Mouse (Mus musculus): Measurements from ENCODE around the gene Pif1. TPM values are rescaled to one million over a fixed set of nuclear protein-coding genes. Genes with fewer than 3 reads are reported as not detected.

Pif1 gene
- total and polyA plus RNA-seq, 3 experiments: 14.9 to 15.5 TPM; not detected in 1

DNA sequence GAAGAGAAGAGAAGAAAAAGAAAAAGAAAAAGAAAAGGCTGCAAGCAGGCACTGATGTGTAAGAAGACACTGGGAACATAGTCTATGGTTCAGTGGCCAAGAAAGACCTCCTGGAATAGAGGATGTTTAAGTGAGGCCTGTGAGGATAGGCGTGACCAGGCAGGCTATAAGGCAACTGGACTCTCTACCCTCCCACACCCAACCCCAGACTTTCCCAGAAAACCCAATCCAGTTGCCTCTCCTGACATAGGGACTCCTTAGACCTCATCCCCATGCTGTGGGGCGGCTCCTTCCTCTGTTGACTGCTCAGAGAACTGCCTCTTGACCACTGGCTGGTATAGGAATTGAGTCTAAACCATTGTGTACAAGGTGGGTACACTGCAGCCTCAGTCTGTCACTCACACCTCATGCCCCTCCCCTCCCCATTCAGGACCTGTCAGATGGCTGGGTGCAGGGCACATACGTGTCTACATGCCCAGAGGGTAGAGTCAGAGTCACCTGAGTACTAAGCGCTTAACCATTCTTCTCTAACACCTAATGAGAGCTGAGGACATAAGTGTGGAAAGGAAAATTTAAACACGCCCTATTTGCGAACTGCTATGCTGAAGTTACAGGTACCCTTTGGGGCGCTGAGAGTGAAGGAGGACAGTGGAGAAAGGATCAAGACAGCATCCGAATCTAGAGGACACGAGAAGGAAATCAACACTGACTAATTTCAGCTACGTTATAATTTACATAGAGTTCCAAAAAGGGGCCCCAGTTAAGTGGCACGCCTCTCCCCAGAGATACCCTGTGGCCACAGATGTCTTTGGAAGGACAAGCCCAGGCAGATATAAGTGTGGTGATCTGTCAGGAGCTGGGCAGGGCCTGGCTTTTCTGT lies 12.2 kb upstream of the Pif1 start:
- Histone ChIP-seq H3K27ac (ENCODE audit: control insufficient read depth, low read depth, low read length) (peak overlapping the region; percentile 44), H3K36me3 (ENCODE audit: control insufficient read depth in 1 of 2, insufficient read depth in 2 of 2, low read length in 2 of 2) (peaks cover 1 to 32% of the 10 kb centered on the region in 2 experiments; a peak in 3 of 4 replicates), H3K27me3 (ENCODE audit: control insufficient read depth in 1 of 2, insufficient read depth in 2 of 2, low read length in 2 of 2) (no peaks in the 10 kb centered on the region), H3K4me3 (ENCODE audit: control insufficient read depth in 1 of 2, insufficient read depth in 1 of 2, low read depth in 2 of 2, low read length in 2 of 2) (no peak overlapping the region), H3K79me2 (ENCODE audit: control insufficient read depth, insufficient read depth, low read length, poor library complexity) (peaks cover 14% of the 10 kb centered on the region), H3K9me3 (replicated peaks; ENCODE audit: insufficient read depth, low read length) (no peaks in the 10 kb centered on the region), H3K4me1 (ENCODE audit: control insufficient read depth in 1 of 2, insufficient read depth in 2 of 2, low read length in 2 of 2) (peaks cover 9 to 45% of the 10 kb centered on the region in 2 experiments), H3K9ac (ENCODE audit: control insufficient read depth, low read depth, low read length, poor library complexity, severe bottlenecking) (no peak overlapping the region)
- TF ChIP-seq USF1 (IDR thresholded peaks at IDR 0.05; ENCODE audit: low read depth, low read length): no peak
- no peak for TF ChIP-seq KAT2A (conservative IDR thresholded peaks at IDR 0.05; ENCODE audit: low read depth, low read length)
- TF ChIP-seq MAFK (IDR thresholded peaks at IDR 0.05; ENCODE audit: borderline replicate concordance, low read depth, low read length): no peak
- no peak for TF ChIP-seq POLR2A (IDR thresholded peaks at IDR 0.05; ENCODE audit: control insufficient read depth in 1 of 2, insufficient read depth in 1 of 2, low read depth in 1 of 2, low read length in 2 of 2, poor library complexity in 1 of 2)
- TF ChIP-seq UBTF (IDR thresholded peaks at IDR 0.05; ENCODE audit: borderline replicate concordance, insufficient read depth, low read depth, low read length): no peak
- TF ChIP-seq USF2 (IDR thresholded peaks at IDR 0.05; ENCODE audit: borderline replicate concordance in 1 of 2, insufficient read depth in 1 of 2, low read depth in 1 of 2, low read length in 2 of 2): no peak
- TF ChIP-seq E2F4 (IDR thresholded peaks at IDR 0.05; ENCODE audit: borderline replicate concordance, low read depth, low read length): no peak
- no peak for TF ChIP-seq ZMIZ1 (IDR thresholded peaks at IDR 0.05; ENCODE audit: low read depth, low read length)
- no peak for TF ChIP-seq MAZ (IDR thresholded peaks at IDR 0.05; ENCODE audit: low read depth, low read length)
- no peak for TF ChIP-seq SMC3 (IDR thresholded peaks at IDR 0.05; ENCODE audit: low read depth, low read length)
- no peak for TF ChIP-seq POLR2AphosphoS5 (IDR thresholded peaks at IDR 0.05; ENCODE audit: borderline replicate concordance, low read depth, low read length)
- no peak for TF ChIP-seq ZNF384 (IDR thresholded peaks at IDR 0.05; ENCODE audit: low read depth, low read length)
- no peak for TF ChIP-seq NELFE (IDR thresholded peaks at IDR 0.05; ENCODE audit: low read depth, low read length)
- no peak for TF ChIP-seq TBP (IDR thresholded peaks at IDR 0.05; ENCODE audit: low read depth, low read length)
- no peak for TF ChIP-seq GABPA (IDR thresholded peaks at IDR 0.05; ENCODE audit: low read depth, low read length)
- no peak for DNase-seq (ENCODE audit: low read depth, low spot score)

DNA sequence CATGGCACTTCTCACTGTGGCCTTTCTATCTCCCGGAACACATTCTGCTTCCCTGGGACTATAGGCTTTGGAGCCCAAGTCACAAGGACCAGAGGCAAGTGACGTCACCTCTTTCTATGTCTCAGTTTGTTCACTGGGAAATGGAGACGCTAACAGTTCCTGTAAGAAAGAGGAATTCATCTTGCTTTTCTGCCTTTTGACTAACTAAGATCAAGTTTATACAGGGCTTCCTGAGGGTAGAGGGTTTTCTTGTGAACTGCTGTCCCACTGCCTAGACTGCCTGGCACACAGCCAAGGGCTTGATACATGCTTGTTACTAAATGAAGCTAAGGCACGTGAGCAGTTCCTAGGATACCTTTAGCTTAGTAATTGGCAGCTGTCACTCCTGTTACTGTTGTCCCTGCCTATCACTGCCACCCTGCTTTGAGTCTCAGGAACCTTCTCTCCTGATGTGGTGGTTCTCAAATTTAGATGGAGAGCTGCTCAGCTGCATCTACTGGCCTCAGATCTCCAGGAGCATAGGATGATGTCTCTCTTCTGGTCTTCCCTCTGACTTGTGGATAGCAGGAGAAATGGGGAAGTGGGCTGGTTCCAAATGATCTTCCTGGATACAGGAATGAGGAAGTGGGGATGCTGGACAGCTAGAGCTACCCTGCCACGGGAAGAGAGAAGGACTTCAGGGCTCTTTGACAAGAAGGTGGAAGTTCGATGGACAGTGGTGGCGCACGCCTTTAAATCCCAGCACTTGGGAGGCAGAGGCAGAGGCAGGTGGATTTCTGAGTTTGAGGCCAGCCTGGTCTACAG lies 11.4 kb upstream of the Pif1 start:
- H3K4me3 ChIP-seq (ENCODE audit: control insufficient read depth in 1 of 2, insufficient read depth in 1 of 2, low read depth in 2 of 2, low read length in 2 of 2): no peak overlapping the region
- DNase-seq (ENCODE audit: low read depth, low spot score): peak; percentile 83
- H3K79me2 ChIP-seq (ENCODE audit: control insufficient read depth, insufficient read depth, low read length, poor library complexity): peaks cover 15% of the 10 kb centered on the region
- H3K36me3 ChIP-seq (ENCODE audit: control insufficient read depth in 1 of 2, insufficient read depth in 2 of 2, low read length in 2 of 2): peaks cover 1 to 32% of the 10 kb centered on the region in 2 experiments; a peak in 3 of 4 replicates
- peak overlapping the region; percentile 44 for H3K27ac ChIP-seq (ENCODE audit: control insufficient read depth, low read depth, low read length)
- no peak overlapping the region for H3K9ac ChIP-seq (ENCODE audit: control insufficient read depth, low read depth, low read length, poor library complexity, severe bottlenecking)
- TF ChIP-seq RAD21 (IDR thresholded peaks at IDR 0.05; ENCODE audit: low read depth, low read length): no peak
- peak; percentile 42 for TF ChIP-seq SIN3A (IDR thresholded peaks at IDR 0.05; ENCODE audit: low read length)
- TF ChIP-seq ETS1 (IDR thresholded peaks at IDR 0.05; ENCODE audit: low read depth, low read length): peak; percentile 42; the same call in 1 of the 2 replicates
- TF ChIP-seq UBTF (IDR thresholded peaks at IDR 0.05; ENCODE audit: borderline replicate concordance, insufficient read depth, low read depth, low read length): no peak
- TF ChIP-seq MAFK (IDR thresholded peaks at IDR 0.05; ENCODE audit: borderline replicate concordance, low read depth, low read length): no peak
- peak; percentile 79 for TF ChIP-seq USF1 (IDR thresholded peaks at IDR 0.05; ENCODE audit: low read depth, low read length)
- peak; percentile 70; the same call in 1 of the 2 replicates for TF ChIP-seq MAX (IDR thresholded peaks at IDR 0.05; ENCODE audit: low read length)
- TF ChIP-seq BHLHE40 (IDR thresholded peaks at IDR 0.05; ENCODE audit: borderline replicate concordance, low read depth, low read length): peak; percentile 97
- no peak for TF ChIP-seq POLR2AphosphoS2 (IDR thresholded peaks at IDR 0.05; ENCODE audit: low read length)
- peak in 1 of 2 experiments; percentile 26; a peak in 1 of 4 replicates for TF ChIP-seq EP300 (IDR thresholded peaks at IDR 0.05; ENCODE audit: low read depth in 1 of 2, low read length in 2 of 2)
- TF ChIP-seq MXI1 (IDR thresholded peaks at IDR 0.05; ENCODE audit: low read depth, low read length): 0 out of 2 replicates have a peak, but pooled peaks have one; percentile 32
- 0 out of 2 replicates have a peak, but pooled peaks have one; percentile 30 for TF ChIP-seq MYC (IDR thresholded peaks at IDR 0.05; ENCODE audit: low read depth, low read length)
- TF ChIP-seq HCFC1 (IDR thresholded peaks at IDR 0.05; ENCODE audit: low read depth, low read length): no peak
- peaks cover 9 to 45% of the 10 kb centered on the region in 2 experiments for H3K4me1 ChIP-seq (ENCODE audit: control insufficient read depth in 1 of 2, insufficient read depth in 2 of 2, low read length in 2 of 2)
- H3K27me3 ChIP-seq (ENCODE audit: control insufficient read depth in 1 of 2, insufficient read depth in 2 of 2, low read length in 2 of 2): no peaks in the 10 kb centered on the region
- no peaks in the 10 kb centered on the region for H3K9me3 ChIP-seq (replicated peaks; ENCODE audit: insufficient read depth, low read length)

Measured in MEL (cell line).